Mouse (Mus musculus) liver, postnatal 0 days (tissue): ENCODE measurements around the gene Rsph1.

Experiments
- CTCF ChIP-seq: sonication (generic); IDR thresholded peaks from 2 replicates; pipeline ENCODE4 v1.5.1; 2016; ENCODE audit warnings: antibody characterized with exemption, low read depth
- EP300 ChIP-seq: IDR thresholded peaks from 2 replicates; pipeline ENCODE4 v1.6.1; 2016; ENCODE audit warnings: antibody characterized with exemption, low read depth, mild to moderate bottlenecking

GRCm38 (mm10) chr17:31324227-31324626, 47.0 kb upstream of the Rsph1 start:
- TF ChIP-seq EP300 (no peak), CTCF (no peak)
